Mouse (Mus musculus) MEL (cell line): Measurements from ENCODE around the gene D17H6S53E.

ENCODE experiments used
- NRF1 ChIP-seq: IDR thresholded peaks from 2 replicates; pipeline ENCODE4 v1.6.1; 2014; ENCODE audit warnings: low read depth, mild to moderate bottlenecking, inconsistent platforms, low read length, improper control_type of control experiment, moderate library complexity; ENCODE audit not compliant: poor library complexity, insufficient read depth, severe bottlenecking
- SMC3 ChIP-seq: IDR thresholded peaks from 2 replicates; pipeline ENCODE4 v1.6.1; 2011; ENCODE audit warnings: low read depth, low read length, improper control_type of control experiment

DNA sequence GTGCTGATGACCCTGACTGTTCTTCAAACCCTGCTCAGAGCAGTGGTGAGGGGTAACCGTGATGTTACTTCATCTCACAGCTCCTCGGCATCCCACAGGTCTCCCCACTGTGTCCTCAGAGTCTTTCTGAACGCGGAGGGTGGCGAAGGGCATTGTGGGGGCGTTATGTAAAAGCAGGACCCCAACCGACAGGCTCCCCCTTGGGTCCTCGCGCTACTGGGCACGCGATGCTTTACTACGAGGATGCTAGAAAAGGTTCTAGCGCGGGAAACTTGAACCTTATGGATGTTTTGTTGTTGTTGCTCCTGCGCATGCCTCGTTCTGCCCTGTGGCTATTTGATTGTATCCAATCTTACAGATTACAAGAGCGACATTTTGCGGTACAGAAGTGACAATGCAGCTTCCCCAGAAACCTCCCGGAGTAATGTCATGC lies 4.3 kb upstream of the D17H6S53E start, which contains the start of gene Csnk2b:
- peak; percentile 80 for TF ChIP-seq NRF1
- TF ChIP-seq SMC3 = peak; percentile 57
